Comparison of ENCODE assay signal across 10 mouse cellular contexts in the genomic region with DNA sequence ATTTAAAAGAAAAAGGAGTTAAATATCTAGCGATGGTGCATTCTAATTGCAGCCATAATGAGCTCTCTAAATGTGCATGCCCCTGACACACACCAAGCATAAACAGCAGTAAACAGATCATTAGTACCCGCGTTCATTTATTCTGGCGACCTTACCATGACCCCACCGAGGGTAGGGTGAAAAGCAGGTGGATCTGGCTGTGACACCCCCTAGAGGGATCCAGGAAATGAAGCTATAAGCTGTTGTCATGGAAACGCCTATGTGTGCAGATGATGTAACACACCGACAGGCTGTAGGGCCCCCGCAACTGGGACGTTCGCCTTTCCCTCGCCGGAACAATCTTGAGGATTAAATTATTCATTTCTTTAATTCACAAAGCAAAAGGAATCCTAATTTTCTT. TPM values are rescaled to one million over a fixed set of nuclear protein-coding genes. Genes with fewer than 3 reads are reported as not detected.
DNase-seq lines count a peak whose midpoint lies in the region; ATAC-seq and TF ChIP-seq lines count a peak whose summit lies in the region.
"Had no signal": no experiment of that assay in that cellular context is flagged by ENCODE, and none has a peak within 500 bp of the region (broad histone marks: within the 10 kb centered on the region; RNA-seq: fewer than 3 reads in every experiment).

No protein-coding gene starts in this region.

- H3K9me3 ChIP-seq in stomach, embryonic 16.5 days (replicated peaks; ENCODE audit: control insufficient read depth, low read length): no peaks in the 10 kb centered on the region
- H3K9me3 ChIP-seq in stomach, postnatal 0 days (ENCODE audit: control insufficient read depth, low read length): no peaks in the 10 kb centered on the region
- H3K9me3 ChIP-seq in midbrain, embryonic 13.5 days: no peaks in the 10 kb centered on the region

- no peak for TF ChIP-seq CTCF in stomach, postnatal 0 days (IDR thresholded peaks at IDR 0.05; ENCODE audit: low read depth)

- WGBS in stomach, embryonic 16.5 days: 23% methylated on average over 12 of the region's 12 CpGs
- WGBS in stomach, postnatal 0 days: 29% methylated on average over 12 of the region's 12 CpGs
- 3% methylated on average over 12 of the region's 12 CpGs for WGBS in midbrain, embryonic 13.5 days

- ATAC-seq in stomach, embryonic 16.5 days (ENCODE audit: insufficient read depth, low FRiP score): peak; percentile 33; the same call in 1 of the 2 replicates
- no peak for ATAC-seq in stomach, postnatal 0 days (ENCODE audit: low FRiP score, low TSS enrichment)
- ATAC-seq in midbrain, embryonic 13.5 days: peak; percentile 76
- ATAC-seq: inflammation-experienced regulatory T-cells, adult 6 months; liver, postnatal 0 days had no signal

- no peak for TF ChIP-seq EP300 in stomach, postnatal 0 days (optimal IDR thresholded peaks at IDR 0.05)

- H3K4me2 ChIP-seq in stomach, embryonic 16.5 days (ENCODE audit: low read depth, low read length): no peak overlapping the region
- no peak overlapping the region for H3K4me2 ChIP-seq in stomach, postnatal 0 days (replicated peaks; ENCODE audit: low read depth)
- H3K4me2 ChIP-seq in midbrain, embryonic 13.5 days (replicated peaks): peak overlapping the region; percentile 44

- peaks cover under 1% of the 10 kb centered on the region; the same call in 1 of the 2 replicates for H3K27me3 ChIP-seq in stomach, embryonic 16.5 days (ENCODE audit: control insufficient read depth, insufficient read depth, low read length)
- no peaks in the 10 kb centered on the region for H3K27me3 ChIP-seq in stomach, postnatal 0 days (ENCODE audit: control insufficient read depth, insufficient read depth, low read length)
- H3K27me3 ChIP-seq in midbrain, embryonic 13.5 days: peaks cover 10% of the 10 kb centered on the region

- DNase-seq in stomach, postnatal 0 days (ENCODE audit: low spot score): no peak
- peak; percentile 21 for DNase-seq in forelimb bud, embryonic 11.5 days (ENCODE audit: low read depth, low spot score)
- no peak for DNase-seq in thymus, postnatal 25 days
- DNase-seq in adrenal gland, postnatal 25 days: no peak
- DNase-seq in cerebellum, adult 8-10 months: no peak
- DNase-seq: cerebellum, adult 2 months; liver, postnatal 0 days had no signal

- H3K9ac ChIP-seq in stomach, embryonic 16.5 days (ENCODE audit: low read length): no peak overlapping the region
- no peak overlapping the region for H3K9ac ChIP-seq in stomach, postnatal 0 days (ENCODE audit: low read length)
- H3K9ac ChIP-seq in midbrain, embryonic 13.5 days (replicated peaks): peak overlapping the region; percentile 36; the same call in 1 of the 2 replicates
- H3K9ac ChIP-seq: liver, postnatal 0 days had no signal

- no peak overlapping the region for H3K4me3 ChIP-seq in stomach, embryonic 16.5 days (replicated peaks; ENCODE audit: low read length)
- H3K4me3 ChIP-seq in stomach, postnatal 0 days (ENCODE audit: low read depth, low read length): no peak overlapping the region
- peak overlapping the region; percentile 18 for H3K4me3 ChIP-seq in midbrain, embryonic 13.5 days (replicated peaks)

- H3K4me1 ChIP-seq in stomach, embryonic 16.5 days (ENCODE audit: control insufficient read depth, insufficient read depth, low read length): no peaks in the 10 kb centered on the region
- H3K4me1 ChIP-seq in stomach, postnatal 0 days (replicated peaks; ENCODE audit: control insufficient read depth, insufficient read depth): no peaks in the 10 kb centered on the region
- H3K4me1 ChIP-seq in midbrain, embryonic 13.5 days (replicated peaks): peaks cover 56% of the 10 kb centered on the region

- H3K36me3 ChIP-seq in stomach, embryonic 16.5 days (ENCODE audit: control insufficient read depth, insufficient read depth, low read length): no peaks in the 10 kb centered on the region
- H3K36me3 ChIP-seq in stomach, postnatal 0 days (ENCODE audit: control insufficient read depth, insufficient read depth, low read length): no peaks in the 10 kb centered on the region
- H3K36me3 ChIP-seq in midbrain, embryonic 13.5 days: no peaks in the 10 kb centered on the region

- H3K27ac ChIP-seq in stomach, embryonic 16.5 days (ENCODE audit: low read length): no peak overlapping the region
- H3K27ac ChIP-seq in stomach, postnatal 0 days (replicated peaks): no peak overlapping the region
- H3K27ac ChIP-seq in midbrain, embryonic 13.5 days: peak overlapping the region; percentile 75

RNA-seq across cellular contexts. Expression of gene Snx11, which starts 35.4 kb away (rescaled TPM):
- polyA plus RNA-seq in stomach, embryonic 16.5 days (2015; fragmentation: Nextera tagmentation; extraction: Ambion mirVana): 14.6 and 14.9 TPM in 2 replicates
- polyA plus RNA-seq in stomach, postnatal 0 days (2015; fragmentation: Nextera tagmentation; extraction: Ambion mirVana): 17.6 and 17.8 TPM in 2 replicates
- polyA plus RNA-seq in midbrain, embryonic 13.5 days (2015; fragmentation: Nextera tagmentation; extraction: Ambion mirVana): 45.6 and 47.4 TPM in 2 replicates
- total RNA-seq in adrenal gland, postnatal 25 days (2021): 32.1 and 34.6 TPM in 2 replicates

RNA-seq across cellular contexts. Expression of gene Cbx1, which starts 46.9 kb away (rescaled TPM):
- 67.5 and 75.1 TPM in 2 replicates for polyA plus RNA-seq in stomach, embryonic 16.5 days (2015; fragmentation: Nextera tagmentation; extraction: Ambion mirVana)
- polyA plus RNA-seq in stomach, postnatal 0 days (2015; fragmentation: Nextera tagmentation; extraction: Ambion mirVana): 30.5 and 38.7 TPM in 2 replicates
- 130 and 137 TPM in 2 replicates for polyA plus RNA-seq in midbrain, embryonic 13.5 days (2015; fragmentation: Nextera tagmentation; extraction: Ambion mirVana)
- 78.9 and 98.0 TPM in 2 replicates for total RNA-seq in adrenal gland, postnatal 25 days (2021)
